Mouse (Mus musculus) embryonic facial prominence, embryonic 13.5 days (tissue): ENCODE measurements around the gene Mmp27. TPM values are rescaled to one million over a fixed set of nuclear protein-coding genes. Genes with fewer than 3 reads are reported as not detected.

Experiments
- ATAC-seq: fragments of 200-750 bp; cut with Nextera tagmentation; 2 replicates; pipeline ENCODE4 v1.8.0; 2017; ENCODE audit warnings: low read depth; ENCODE audit not compliant: insufficient number of reproducible peaks, insufficient read depth, low FRiP score, low TSS enrichment
- H3K27ac ChIP-seq: fragments of 300-500 bp; sonication (generic); 2 replicates; pipeline ENCODE4 v1.5.1; 2015; ENCODE audit warnings: moderate library complexity, mild to moderate bottlenecking, inconsistent platforms
- H3K27me3 ChIP-seq: fragments of 300-500 bp; sonication (generic); 2 replicates; pipeline ENCODE4 v1.6.1; 2015; ENCODE audit warnings: mild to moderate bottlenecking, inconsistent platforms
- H3K36me3 ChIP-seq: fragments of 300-500 bp; sonication (generic); 2 replicates; pipeline ENCODE4 v1.6.1; 2015; ENCODE audit warnings: mild to moderate bottlenecking, inconsistent platforms
- H3K4me1 ChIP-seq: fragments of 300-500 bp; sonication (generic); 2 replicates; pipeline ENCODE4 v1.6.1; 2015; ENCODE audit warnings: inconsistent platforms
- H3K4me2 ChIP-seq: fragments of 300-500 bp; sonication (generic); 2 replicates; pipeline ENCODE4 v1.6.1; 2015; ENCODE audit warnings: moderate library complexity, mild to moderate bottlenecking, inconsistent platforms
- H3K4me3 ChIP-seq: fragments of 300-500 bp; sonication (generic); 2 replicates; pipeline ENCODE4 v1.5.1; 2015; ENCODE audit warnings: mild to moderate bottlenecking, inconsistent platforms
- H3K9ac ChIP-seq: fragments of 300-500 bp; sonication (generic); 2 replicates; pipeline ENCODE4 v1.6.1; 2015; ENCODE audit warnings: mild to moderate bottlenecking, inconsistent platforms
- H3K9me3 ChIP-seq: fragments of 300-500 bp; sonication (generic); 2 replicates; pipeline ENCODE4 v1.6.1; 2016; ENCODE audit warnings: inconsistent platforms
- WGBS: fragments of 180-500 bp; shearing (Covaris S2); methylation state at CpG from one replicate; pipeline ENCODE4 v1.1.7; 2015; ENCODE audit warnings: mixed read lengths; 5-methylcytosine and 5-hydroxymethylcytosine counted together
- polyA plus RNA-seq: library from polyadenylated mRNA; unstranded; fragments of >200 nt; fragmentation: Nextera tagmentation; extraction: Ambion mirVana; gene quantifications from 2 replicates; pipeline ENCODE4 v1.2.1, GENCODE M21; 2015

Gene Mmp27
- polyA plus RNA-seq, 1 experiment from 2014 or later = not detected

DNA sequence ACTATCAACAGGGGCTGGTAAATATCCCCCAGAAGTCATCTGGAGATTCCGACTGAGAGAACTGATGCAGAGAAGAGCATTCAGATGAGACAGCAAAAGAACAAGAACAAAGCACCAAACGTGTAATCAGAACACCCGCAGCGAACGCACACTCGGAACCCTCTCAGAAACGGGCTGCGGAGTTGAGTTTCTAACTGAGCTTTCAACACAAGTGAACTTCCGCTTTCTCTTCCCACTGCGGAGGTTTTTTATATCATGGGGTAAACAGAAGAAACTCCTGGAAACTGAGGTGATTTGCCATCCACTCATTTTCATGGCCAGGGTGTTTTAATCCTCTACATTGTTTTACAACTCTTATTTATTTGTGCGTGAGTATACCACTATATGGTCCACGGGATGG, 34.4 kb downstream of the Mmp27 start:
- Histone ChIP-seq H3K4me2 (no peak overlapping the region), H3K27ac (no peak overlapping the region), H3K9me3 (no peaks in the 10 kb centered on the region), H3K4me1 (peaks cover 2% of the 10 kb centered on the region; the same call in 1 of the 2 replicates), H3K36me3 (no peaks in the 10 kb centered on the region), H3K9ac (no peak overlapping the region), H3K27me3 (no peaks in the 10 kb centered on the region), H3K4me3 (no peak overlapping the region)
- ATAC-seq = no peak
- 88% methylated on average over 12 of the region's 12 CpGs for WGBS

DNA sequence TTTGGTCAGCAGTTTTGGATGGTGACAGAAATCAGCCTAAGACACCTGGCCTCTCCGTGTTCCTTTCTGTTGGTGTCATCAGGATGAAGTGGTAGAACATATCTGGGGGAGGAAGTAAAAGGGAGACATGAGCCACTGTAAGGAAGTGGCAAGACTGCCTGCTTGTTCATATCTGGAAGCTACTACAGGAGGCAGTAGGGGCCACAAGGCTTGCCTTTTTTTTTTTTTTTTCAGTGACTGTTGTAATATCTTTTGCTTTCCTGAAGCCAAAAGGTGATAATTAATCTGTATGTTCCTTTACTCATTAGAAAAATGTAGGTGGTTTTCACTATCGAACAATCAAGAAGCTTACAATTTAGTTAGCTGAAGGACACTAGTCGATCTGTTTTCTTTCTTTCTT, 51.4 kb downstream of the Mmp27 start:
- H3K4me2 ChIP-seq = no peak overlapping the region
- H3K36me3 ChIP-seq = no peaks in the 10 kb centered on the region
- H3K27ac ChIP-seq = no peak overlapping the region
- no peak overlapping the region for H3K4me3 ChIP-seq
- ATAC-seq = no peak
- no peaks in the 10 kb centered on the region for H3K9me3 ChIP-seq
- no peaks in the 10 kb centered on the region for H3K4me1 ChIP-seq
- WGBS = 71% methylated on average over 3 of the region's 3 CpGs
- no peak overlapping the region for H3K9ac ChIP-seq
- no peaks in the 10 kb centered on the region for H3K27me3 ChIP-seq

DNA sequence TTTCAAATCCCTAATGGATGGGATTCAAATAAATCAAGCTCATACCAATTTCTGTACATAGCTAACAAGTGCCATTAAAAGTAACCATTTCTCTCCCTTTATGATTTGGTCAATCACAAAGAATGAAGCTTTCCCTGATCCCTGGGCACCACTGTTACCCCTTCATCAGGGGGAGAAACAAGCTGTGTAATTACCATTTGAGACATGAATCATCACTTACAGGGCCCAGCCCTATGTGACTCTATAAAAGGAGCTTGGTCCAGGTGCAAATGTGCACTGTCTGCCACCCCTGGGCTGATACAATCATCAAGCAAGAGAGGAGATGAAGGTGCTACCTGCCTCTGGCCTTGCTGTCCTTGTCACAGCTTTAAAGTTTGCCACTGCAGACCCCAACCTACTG, 56.7 kb downstream of the Mmp27 start, which contains the start of gene Mmp20:
TSS of gene Mmp20 (plus strand) at position 301 of the 400 bp plus-strand sequence.
- Histone ChIP-seq H3K4me1 (no peaks in the 10 kb centered on the region), H3K36me3 (no peaks in the 10 kb centered on the region), H3K9ac (no peak within 1 kb of the TSS), H3K27ac (no peak within 1 kb of the TSS), H3K4me3 (no peak within 1 kb of the TSS), H3K27me3 (no peaks in the 10 kb centered on the region), H3K4me2 (no peak within 1 kb of the TSS), H3K9me3 (no peaks in the 10 kb centered on the region)
- ATAC-seq = no peak

Other genes starting within 250 kb of the Mmp27 start
- not detected in 2 replicates for gene Mmp12, start 227.0 kb upstream of the Mmp27 start, polyA plus RNA-seq
- not detected in 2 replicates for gene Mmp1b, start 183.3 kb upstream of the Mmp27 start, polyA plus RNA-seq
- 0.23 TPM in 1 of 2 replicates, not detected in the other for gene Mmp3, start 125.6 kb upstream of the Mmp27 start, polyA plus RNA-seq
- not detected in 2 replicates for gene Mmp10, start 69.0 kb upstream of the Mmp27 start, polyA plus RNA-seq
- 0.34 TPM in 1 of 2 replicates, not detected in the other for gene Mmp8, start 12.9 kb upstream of the Mmp27 start, polyA plus RNA-seq
- not detected in 2 replicates for gene Mmp20, start 56.8 kb downstream of the Mmp27 start, polyA plus RNA-seq
- gene Mmp7, start 120.7 kb downstream of the Mmp27 start, polyA plus RNA-seq = not detected in 2 replicates
- 75.1 and 78.1 TPM in 2 replicates for gene Tmem123, start 192.6 kb downstream of the Mmp27 start, polyA plus RNA-seq